Mouse (Mus musculus) liver, adult 2 months (tissue): Measurements from ENCODE around the gene Peg3. TPM values are rescaled to one million over a fixed set of nuclear protein-coding genes. Genes with fewer than 3 reads are reported as not detected.
A peak's percentile ranks its signal among the peaks of the same experiment; 100 is the strongest.

Source experiments
- DNase-seq: peaks from one replicate; pipeline ENCODE4 v3.0.0-alpha.2; 2011; ENCODE audit warnings: low read depth, low spot score; ENCODE audit errors: extremely low read depth
- H3K27ac ChIP-seq: fragments of 200-500 bp; replicated peaks from 2 replicates; pipeline ENCODE4 v1.5.1; 2012; ENCODE audit warnings: low read depth, mild to moderate bottlenecking, control low read depth, inconsistent platforms, low read length; ENCODE audit not compliant: insufficient read depth
- H3K27me3 ChIP-seq: fragments of 200-500 bp; 2 replicates; pipeline ENCODE4 v1.6.1; 2012; ENCODE audit warnings: mild to moderate bottlenecking, moderate library complexity, low read length, inconsistent platforms; ENCODE audit not compliant: control insufficient read depth, insufficient read depth
- H3K36me3 ChIP-seq: fragments of 200-500 bp; 2 replicates; pipeline ENCODE4 v1.6.1; 2012; ENCODE audit warnings: low read length, inconsistent platforms; ENCODE audit not compliant: control insufficient read depth, insufficient read depth
- H3K4me1 ChIP-seq: fragments of 200-500 bp; 2 replicates; pipeline ENCODE4 v1.6.1; 2011; ENCODE audit warnings: low read length; ENCODE audit not compliant: control insufficient read depth, insufficient read depth
- H3K4me3 ChIP-seq: fragments of 200-500 bp; 2 replicates; pipeline ENCODE4 v1.5.1; 2011; ENCODE audit warnings: low read depth, mild to moderate bottlenecking, control low read depth, low read length, moderate library complexity; ENCODE audit not compliant: insufficient read depth
- H3K79me2 ChIP-seq: fragments of 200-500 bp; 2 replicates; pipeline ENCODE4 v1.6.1; 2012; ENCODE audit warnings: inconsistent platforms, mild to moderate bottlenecking, low read length, moderate library complexity; ENCODE audit not compliant: control insufficient read depth, insufficient read depth
- H3K9ac ChIP-seq: fragments of 200-500 bp; 2 replicates; pipeline ENCODE4 v1.6.1; 2012; ENCODE audit warnings: low read depth, mild to moderate bottlenecking, control low read depth, inconsistent platforms, low read length
- CTCF ChIP-seq: fragments of 200-500 bp; IDR thresholded peaks from 2 replicates; pipeline ENCODE4 v1.5.1; 2011; ENCODE audit warnings: low read depth, low read length, control low read depth
- POLR2A ChIP-seq: fragments of 200-500 bp; IDR thresholded peaks from 2 replicates; pipeline ENCODE4 v1.6.1; 2011; ENCODE audit warnings: low read length, control low read depth; ENCODE audit not compliant: insufficient read depth; ENCODE audit errors: extremely low read depth
- WGBS: fragments of 180-500 bp; shearing (Covaris S2); methylation state at CpG from one replicate; pipeline ENCODE4 v1.1.7; 2018; 5-methylcytosine and 5-hydroxymethylcytosine counted together
- polyA plus RNA-seq: library from polyadenylated mRNA; depleted of rRNA; stranded (reverse); fragments of >200 nt; gene quantifications from 2 replicates; pipeline ENCODE4 v1.2.3, GENCODE M21; 2012
- total RNA-seq: library from RNA; depleted of rRNA; stranded (reverse); fragments of >200 nt; gene quantifications from 2 replicates; pipeline ENCODE4 v1.2.3, GENCODE M21; 2014

The Peg3 gene
- total and polyA plus RNA-seq, 2 experiments, result 1.7 to 4.2 TPM

- Histone ChIP-seq H3K9ac (no peak overlapping the region), H3K27me3 (no peaks in the 10 kb centered on the region), H3K4me1 (peaks cover 3% of the 10 kb centered on the region), H3K27ac (no peak overlapping the region), H3K36me3 (no peaks in the 10 kb centered on the region), H3K79me2 (no peaks in the 10 kb centered on the region), H3K4me3 (no peak overlapping the region)
- TF ChIP-seq CTCF, result no peak
- no peak for TF ChIP-seq POLR2A
- DNase-seq, result peak; percentile 70
- WGBS, result 4% methylated on average over 8 of the region's 8 CpGs
These were observed 40.1 kb upstream of the Peg3 start for GRCm38 (mm10) chr7:6770286-6770685.

- Histone ChIP-seq H3K36me3 (no peaks in the 10 kb centered on the region), H3K9ac (no peak overlapping the region), H3K79me2 (no peaks in the 10 kb centered on the region), H3K4me1 (peaks cover 3% of the 10 kb centered on the region; the same call in 1 of the 2 replicates), H3K27ac (no peak overlapping the region), H3K4me3 (no peak overlapping the region), H3K27me3 (no peaks in the 10 kb centered on the region)
- no peak for TF ChIP-seq POLR2A
- no peak for TF ChIP-seq CTCF
- 55% methylated on average over 5 of the region's 5 CpGs for WGBS
- DNase-seq, result no peak
These were observed 35.0 kb upstream of the Peg3 start for GRCm38 (mm10) chr7:6765240-6765639.

- Histone ChIP-seq H3K27ac (no peak overlapping the region), H3K4me1 (no peaks in the 10 kb centered on the region), H3K9ac (no peak overlapping the region), H3K36me3 (no peaks in the 10 kb centered on the region), H3K79me2 (no peaks in the 10 kb centered on the region), H3K4me3 (no peak overlapping the region), H3K27me3 (no peaks in the 10 kb centered on the region)
- DNase-seq, result no peak
- 87% methylated on average over 6 of the region's 6 CpGs for whole genome bisulfite sequencing
- no peak for TF ChIP-seq CTCF
- TF ChIP-seq POLR2A, result no peak
These were observed 29.9 kb upstream of the Peg3 start for GRCm38 (mm10) chr7:6760170-6760569.

GRCm38 (mm10) chr7:6759698-6760097 lies 29.5 kb upstream of the Peg3 start:
- 83% methylated on average over 12 of the region's 12 CpGs for WGBS
- TF ChIP-seq CTCF, result no peak
- TF ChIP-seq POLR2A, result no peak
- Histone ChIP-seq H3K9ac (no peak overlapping the region), H3K27ac (no peak overlapping the region), H3K27me3 (no peaks in the 10 kb centered on the region), H3K4me1 (no peaks in the 10 kb centered on the region), H3K79me2 (no peaks in the 10 kb centered on the region), H3K4me3 (no peak overlapping the region), H3K36me3 (no peaks in the 10 kb centered on the region)
- no peak for DNase-seq

GRCm38 (mm10) chr7:6756777-6757291 lies 26.6 kb upstream of the Peg3 start:
- Histone ChIP-seq H3K27me3 (no peaks in the 10 kb centered on the region), H3K9ac (no peak overlapping the region), H3K79me2 (no peaks in the 10 kb centered on the region), H3K36me3 (no peaks in the 10 kb centered on the region), H3K4me3 (no peak overlapping the region), H3K27ac (no peak overlapping the region), H3K4me1 (no peaks in the 10 kb centered on the region)
- DNase-seq, result no peak
- TF ChIP-seq CTCF (no peak), POLR2A (no peak)
- 49% methylated on average over 4 of the region's 4 CpGs for WGBS

GRCm38 (mm10) chr7:6753440-6753839 lies 23.2 kb upstream of the Peg3 start:
- WGBS, result 71% methylated on average over 4 of the region's 4 CpGs

More at GRCm38 (mm10) chr7:6753440-6753839, 23.2 kb upstream of the Peg3 start:
- no peak for DNase-seq
- TF ChIP-seq POLR2A, result no peak
- TF ChIP-seq CTCF, result no peak
- H3K9ac ChIP-seq, result no peak overlapping the region
- no peaks in the 10 kb centered on the region for H3K79me2 ChIP-seq
- H3K36me3 ChIP-seq, result no peaks in the 10 kb centered on the region
- no peaks in the 10 kb centered on the region for H3K4me1 ChIP-seq
- H3K27me3 ChIP-seq, result no peaks in the 10 kb centered on the region
- H3K27ac ChIP-seq, result no peak overlapping the region
- no peak overlapping the region for H3K4me3 ChIP-seq
